Mouse (Mus musculus) stomach, postnatal 0 days (tissue): Measurements from ENCODE around the gene Bcas3.

Experiments
- CTCF ChIP-seq: IDR thresholded peaks from 2 replicates; pipeline ENCODE4 v1.5.1; 2016; ENCODE audit warnings: antibody characterized with exemption, low read depth, mild to moderate bottlenecking, moderate library complexity
- EP300 ChIP-seq: optimal IDR thresholded peaks from 2 replicates; pipeline ENCODE3; 2016; ENCODE audit warnings: antibody characterized with exemption

DNA sequence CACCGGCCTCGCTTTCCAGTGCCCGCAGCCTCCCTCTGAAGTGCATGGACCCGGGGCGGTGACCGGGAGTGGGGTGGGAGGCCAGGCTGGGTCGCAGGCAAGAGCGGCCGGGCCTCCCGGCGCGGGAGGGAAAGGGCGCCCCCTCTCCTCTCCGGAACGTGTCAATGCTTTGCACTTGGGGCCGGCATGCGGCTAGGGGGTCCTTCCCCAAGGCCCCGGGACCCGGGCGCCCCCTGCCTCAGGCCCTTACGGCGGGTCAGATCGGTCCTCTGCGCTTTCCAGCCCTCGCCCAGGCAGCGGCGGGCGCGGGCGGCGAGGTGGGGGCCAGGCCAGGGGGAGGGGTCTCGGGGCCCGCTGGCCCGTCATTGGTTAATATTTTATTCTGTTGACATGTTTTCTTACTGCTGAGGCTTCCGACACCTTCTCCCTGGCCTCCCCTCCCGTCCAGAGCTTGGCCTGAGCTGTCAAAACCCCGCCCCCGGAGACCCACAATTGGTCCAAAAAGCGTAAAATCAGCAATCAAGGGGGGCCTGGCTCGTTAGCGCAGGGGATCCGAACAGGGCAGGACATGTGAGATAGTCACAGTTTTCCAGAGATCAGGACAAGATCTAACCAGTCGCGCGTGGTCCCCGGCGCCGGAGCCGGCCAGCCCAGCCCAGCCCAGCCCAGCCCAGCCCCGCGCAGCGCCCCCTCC lies 479.4 kb downstream of the Bcas3 start, which contains the start of gene Tbx2:
- TF ChIP-seq CTCF (peak; percentile 40; the same call in 1 of the 2 replicates), EP300 (no peak)
